Mouse (Mus musculus) forebrain, embryonic 16.5 days (tissue): Measurements from ENCODE around the gene Dlx5. TPM values are rescaled to one million over a fixed set of nuclear protein-coding genes. Genes with fewer than 3 reads are reported as not detected.

Experiments used
- ATAC-seq: fragments of 200-750 bp; cut with Nextera tagmentation; 2 replicates; pipeline ENCODE4 v1.8.0; 2017; ENCODE audit warnings: mild to moderate bottlenecking, moderate library complexity
- H3K27ac ChIP-seq: fragments of 300-500 bp; sonication (generic); 2 replicates; pipeline ENCODE4 v1.5.1; 2014; ENCODE audit warnings: low read length, control low read depth
- H3K27me3 ChIP-seq: fragments of 300-500 bp; sonication (generic); replicated peaks from 2 replicates; pipeline ENCODE4 v1.6.1; 2014; ENCODE audit warnings: low read length; ENCODE audit not compliant: control insufficient read depth, insufficient read depth
- H3K36me3 ChIP-seq: fragments of 300-500 bp; sonication (generic); 2 replicates; pipeline ENCODE4 v1.6.1; 2014; ENCODE audit not compliant: control insufficient read depth, insufficient read depth
- H3K4me1 ChIP-seq: fragments of 300-500 bp; sonication (generic); replicated peaks from 2 replicates; pipeline ENCODE4 v1.6.1; 2014; ENCODE audit warnings: low read length; ENCODE audit not compliant: control insufficient read depth, insufficient read depth
- H3K4me2 ChIP-seq: fragments of 300-500 bp; sonication (generic); 2 replicates; pipeline ENCODE4 v1.6.1; 2014; ENCODE audit warnings: mild to moderate bottlenecking, low read length, control low read depth
- H3K4me3 ChIP-seq: fragments of 300-500 bp; sonication (generic); replicated peaks from 2 replicates; pipeline ENCODE4 v1.5.1; 2014; ENCODE audit warnings: mild to moderate bottlenecking, low read length, control low read depth
- H3K9ac ChIP-seq: fragments of 300-500 bp; sonication (generic); replicated peaks from 2 replicates; pipeline ENCODE4 v1.6.1; 2014; ENCODE audit warnings: low read depth, low read length, control low read depth
- H3K9me3 ChIP-seq: fragments of 300-500 bp; sonication (generic); 2 replicates; pipeline ENCODE4 v1.6.1; 2016; ENCODE audit warnings: low read length; ENCODE audit not compliant: control insufficient read depth
- WGBS: fragments of 180-500 bp; shearing (Covaris S2); extraction: QIAGEN DNeasy Blood & Tissue Kit; methylation state at CpG from one replicate; pipeline ENCODE4 v1.1.7; 2014; 5-methylcytosine and 5-hydroxymethylcytosine counted together
- polyA plus RNA-seq: library from polyadenylated mRNA; unstranded; fragments of >200 nt; fragmentation: Nextera tagmentation; extraction: Ambion mirVana; gene quantifications from 2 replicates; pipeline ENCODE4 v1.2.1, GENCODE M21; 2015

Gene Dlx5
- polyA plus RNA-seq, 1 experiment from 2014 or later = 75.7 TPM

- WGBS = 61% methylated on average over 6 of the region's 6 CpGs
- no peak for ATAC-seq
- H3K4me1 ChIP-seq = peaks cover 1% of the 10 kb centered on the region; the same call in 1 of the 2 replicates
Measured at GRCm38 (mm10) chr6:6890047-6890446, 8.2 kb upstream of the Dlx5 start.

GRCm38 (mm10) chr6:6886225-6886624 lies 4.3 kb upstream of the Dlx5 start:
- Histone ChIP-seq H3K36me3 (no peaks in the 10 kb centered on the region), H3K4me2 (no peak overlapping the region), H3K27me3 (peaks cover 7% of the 10 kb centered on the region; the same call in 1 of the 2 replicates), H3K9ac (no peak overlapping the region), H3K27ac (no peak overlapping the region), H3K4me1 (peaks cover 14% of the 10 kb centered on the region), H3K9me3 (no peaks in the 10 kb centered on the region), H3K4me3 (no peak overlapping the region)
- WGBS = 89% methylated on average over 3 of the region's 3 CpGs
- no peak for ATAC-seq

More at GRCm38 (mm10) chr6:6890047-6890446, 8.2 kb upstream of the Dlx5 start:
- H3K36me3 ChIP-seq = no peaks in the 10 kb centered on the region
- no peaks in the 10 kb centered on the region for H3K27me3 ChIP-seq
- H3K9me3 ChIP-seq = no peaks in the 10 kb centered on the region
- no peak overlapping the region for H3K4me2 ChIP-seq
- no peak overlapping the region for H3K27ac ChIP-seq
- no peak overlapping the region for H3K9ac ChIP-seq
- H3K4me3 ChIP-seq = no peak overlapping the region

GRCm38 (mm10) chr6:6884897-6885296 lies 3.0 kb upstream of the Dlx5 start:
- Histone ChIP-seq H3K4me3 (no peak overlapping the region), H3K36me3 (no peaks in the 10 kb centered on the region), H3K9me3 (no peaks in the 10 kb centered on the region), H3K9ac (no peak overlapping the region), H3K4me2 (no peak overlapping the region), H3K4me1 (peaks cover 18% of the 10 kb centered on the region), H3K27me3 (peaks cover 8% of the 10 kb centered on the region; the same call in 1 of the 2 replicates), H3K27ac (no peak overlapping the region)
- 2% methylated on average over 12 of the region's 12 CpGs for WGBS
- ATAC-seq = peak; percentile 22; the same call in 1 of the 2 replicates

DNA sequence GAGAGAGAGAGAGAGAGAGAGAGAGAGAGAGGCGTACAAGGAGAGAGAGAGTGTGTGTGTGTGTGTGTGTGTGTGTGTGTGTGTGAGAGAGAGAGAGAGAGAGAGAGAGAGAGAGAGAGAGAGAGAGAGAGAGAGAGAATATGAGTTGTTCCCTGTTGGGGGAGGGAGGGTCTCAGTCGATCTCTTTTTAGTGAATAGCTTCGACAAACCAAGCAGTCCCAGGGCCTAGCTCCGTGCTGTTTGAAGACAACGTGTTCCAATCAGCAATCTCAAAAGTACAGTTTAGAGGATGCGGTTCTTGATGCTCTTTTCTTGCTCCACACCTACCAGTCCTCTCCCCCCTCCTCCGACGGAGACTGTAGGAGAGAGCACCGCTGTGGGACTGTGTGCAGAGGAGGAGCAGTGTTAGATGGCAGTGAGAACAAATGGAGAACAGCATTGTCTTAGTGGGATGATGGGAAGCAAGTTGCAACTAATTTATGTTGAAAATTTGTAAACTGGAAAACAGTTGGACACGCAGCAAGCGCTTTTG lies 447 bp upstream of the Dlx5 start:
- Histone ChIP-seq H3K9me3 (no peaks in the 10 kb centered on the region), H3K27ac (peak overlapping the region; percentile 94), H3K27me3 (peaks cover 17% of the 10 kb centered on the region), H3K36me3 (no peaks in the 10 kb centered on the region), H3K9ac (peak overlapping the region; percentile 4; the same call in 1 of the 2 replicates), H3K4me2 (peak overlapping the region; percentile 79), H3K4me3 (peak overlapping the region; percentile 74), H3K4me1 (peaks cover 21% of the 10 kb centered on the region)
- 9% methylated on average over 10 of the region's 11 CpGs for WGBS
- ATAC-seq = peak; percentile 39

DNA sequence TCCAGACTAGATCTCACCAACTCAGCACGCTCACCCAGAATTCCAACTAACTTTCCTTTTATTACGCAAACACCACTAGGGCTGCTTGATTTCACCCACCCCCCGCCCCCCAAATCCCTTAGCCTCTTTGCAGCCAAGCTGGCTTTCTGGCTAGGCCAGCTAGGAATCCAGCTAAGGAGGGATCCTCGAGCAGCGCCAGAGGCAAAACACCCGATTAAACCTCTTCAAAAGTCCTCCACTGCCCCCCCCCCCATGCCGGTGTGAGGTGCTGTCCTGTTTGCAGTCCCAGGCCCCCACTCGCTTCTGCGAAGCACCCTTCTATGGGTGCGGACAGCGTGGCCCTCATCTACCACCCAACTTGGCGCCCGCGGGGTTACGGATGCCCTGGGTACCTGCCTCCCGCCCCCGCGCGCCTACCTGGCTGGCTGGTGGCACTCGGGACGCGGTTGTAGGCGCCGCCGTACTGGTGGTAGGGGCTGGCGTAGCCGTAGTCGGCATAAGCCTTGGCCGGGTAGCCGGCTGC lies 709 bp downstream of the Dlx5 start:
- H3K4me1 ChIP-seq = peaks cover 23% of the 10 kb centered on the region
- under 1% methylated on average over 30 of the region's 30 CpGs for WGBS
- H3K27ac ChIP-seq = peak overlapping the region; percentile 94
- ATAC-seq = no peak
- H3K4me2 ChIP-seq = peak overlapping the region; percentile 79
- peaks cover 23% of the 10 kb centered on the region for H3K27me3 ChIP-seq
- H3K36me3 ChIP-seq = no peaks in the 10 kb centered on the region
- H3K9ac ChIP-seq = peak overlapping the region; percentile 88
- H3K4me3 ChIP-seq = peak overlapping the region; percentile 74
- no peaks in the 10 kb centered on the region for H3K9me3 ChIP-seq

- peak overlapping the region; percentile 79 for H3K4me2 ChIP-seq
- H3K4me1 ChIP-seq = peaks cover 27% of the 10 kb centered on the region
- H3K9ac ChIP-seq = peak overlapping the region; percentile 88
- ATAC-seq = no peak
- H3K4me3 ChIP-seq = peak overlapping the region; percentile 74
- H3K27me3 ChIP-seq = peaks cover 30% of the 10 kb centered on the region
- no peaks in the 10 kb centered on the region for H3K36me3 ChIP-seq
- H3K9me3 ChIP-seq = no peaks in the 10 kb centered on the region
- H3K27ac ChIP-seq = peak overlapping the region; percentile 94
- 1% methylated on average over 24 of the region's 24 CpGs for WGBS
Measured at GRCm38 (mm10) chr6:6880361-6881114, 1.3 kb downstream of the Dlx5 start.

- Histone ChIP-seq H3K4me2 (peak overlapping the region; percentile 48), H3K9me3 (no peaks in the 10 kb centered on the region), H3K27me3 (peaks cover 34% of the 10 kb centered on the region), H3K4me3 (peak overlapping the region; percentile 74), H3K9ac (peak overlapping the region; percentile 88), H3K4me1 (peaks cover 26% of the 10 kb centered on the region), H3K27ac (peak overlapping the region; percentile 65), H3K36me3 (no peaks in the 10 kb centered on the region)
- no peak for ATAC-seq
- 3% methylated on average over 44 of the region's 44 CpGs for WGBS
Measured at GRCm38 (mm10) chr6:6879371-6880325, 2.2 kb downstream of the Dlx5 start.

GRCm38 (mm10) chr6:6878841-6879291 lies 3.0 kb downstream of the Dlx5 start:
- ATAC-seq = no peak
- WGBS = 1% methylated on average over 14 of the region's 14 CpGs
- Histone ChIP-seq H3K9me3 (no peaks in the 10 kb centered on the region), H3K4me1 (peaks cover 24% of the 10 kb centered on the region), H3K36me3 (no peaks in the 10 kb centered on the region), H3K27me3 (peaks cover 34% of the 10 kb centered on the region), H3K4me2 (peak overlapping the region; percentile 48), H3K9ac (peak overlapping the region; percentile 88), H3K27ac (peak overlapping the region; percentile 65), H3K4me3 (peak overlapping the region; percentile 74)
